Mouse (Mus musculus) brain, embryonic 14.5 days (tissue): ENCODE data around the gene Adamts5.

Source experiments
- CTCF ChIP-seq: fragments of 200-500 bp; IDR thresholded peaks from 2 replicates; pipeline ENCODE4 v1.5.1; 2012; ENCODE audit warnings: inconsistent platforms, mild to moderate bottlenecking, moderate library complexity, borderline replicate concordance; ENCODE audit not compliant: insufficient read depth, insufficient read length; ENCODE audit errors: extremely low read depth
- POLR2A ChIP-seq: fragments of 200-500 bp; IDR thresholded peaks from 2 replicates; pipeline ENCODE4 v1.6.1; 2012; ENCODE audit warnings: mild to moderate bottlenecking, inconsistent platforms, borderline replicate concordance; ENCODE audit not compliant: poor library complexity, insufficient read depth, insufficient read length, severe bottlenecking; ENCODE audit errors: extremely low read depth

- TF ChIP-seq CTCF = no peak
- TF ChIP-seq POLR2A = no peak
Measured at GRCm38 (mm10) chr16:85814116-85814515, 87.5 kb downstream of the Adamts5 start.
